Mouse (Mus musculus) liver, postnatal 0 days (tissue): Measurements from ENCODE around the gene Hibadh. TPM values are rescaled to one million over a fixed set of nuclear protein-coding genes. Genes with fewer than 3 reads are reported as not detected.

Experiments used
- ATAC-seq: fragments of 200-750 bp; cut with Nextera tagmentation; 2 replicates; pipeline ENCODE4 v1.8.0; 2017; ENCODE audit warnings: mild to moderate bottlenecking, moderate library complexity
- DNase-seq: peaks from one replicate; pipeline ENCODE4 v3.0.0-alpha.2; 2016
- H3K27ac ChIP-seq: fragments of 300-500 bp; sonication (generic); 2 replicates; pipeline ENCODE4 v1.5.1; 2014; ENCODE audit warnings: antibody characterized with exemption, moderate library complexity, mild to moderate bottlenecking, low read depth
- H3K27me3 ChIP-seq: fragments of 300-500 bp; sonication (generic); 2 replicates; pipeline ENCODE4 v1.6.1; 2014; ENCODE audit warnings: low read length, control low read depth, mixed read lengths; ENCODE audit not compliant: insufficient read depth
- H3K36me3 ChIP-seq: fragments of 300-500 bp; sonication (generic); replicated peaks from 2 replicates; pipeline ENCODE4 v1.6.1; 2014; ENCODE audit warnings: mild to moderate bottlenecking, control low read depth, low read length, moderate library complexity, mixed read lengths; ENCODE audit not compliant: insufficient read depth
- H3K4me1 ChIP-seq: fragments of 300-500 bp; sonication (generic); 2 replicates; pipeline ENCODE4 v1.6.1; 2014; ENCODE audit warnings: antibody characterized with exemption, mild to moderate bottlenecking, control low read depth; ENCODE audit not compliant: insufficient read depth
- H3K4me2 ChIP-seq: fragments of 300-500 bp; sonication (generic); 2 replicates; pipeline ENCODE4 v1.6.1; 2014; ENCODE audit warnings: low read depth, mild to moderate bottlenecking, low read length, moderate library complexity, mixed read lengths
- H3K4me3 ChIP-seq: fragments of 300-500 bp; sonication (generic); 2 replicates; pipeline ENCODE4 v1.5.1; 2014; ENCODE audit warnings: low read depth, low read length
- H3K9ac ChIP-seq: fragments of 300-500 bp; sonication (generic); replicated peaks from 2 replicates; pipeline ENCODE4 v1.6.1; 2014; ENCODE audit warnings: mild to moderate bottlenecking, moderate library complexity
- H3K9me3 ChIP-seq: fragments of 300-500 bp; sonication (generic); 2 replicates; pipeline ENCODE4 v1.6.1; 2016; ENCODE audit warnings: mild to moderate bottlenecking, control low read depth, low read length, mixed read lengths
- CTCF ChIP-seq: sonication (generic); IDR thresholded peaks from 2 replicates; pipeline ENCODE4 v1.5.1; 2016; ENCODE audit warnings: antibody characterized with exemption, low read depth
- EP300 ChIP-seq: IDR thresholded peaks from 2 replicates; pipeline ENCODE4 v1.6.1; 2016; ENCODE audit warnings: antibody characterized with exemption, low read depth, mild to moderate bottlenecking
- WGBS: fragments of 180-500 bp; shearing (Covaris S2); extraction: QIAGEN DNeasy Blood & Tissue Kit; methylation state at CpG from one replicate; pipeline ENCODE4 v1.1.7; 2014; ENCODE audit not compliant: insufficient replicate concordance; 5-methylcytosine and 5-hydroxymethylcytosine counted together
- polyA plus RNA-seq: library from polyadenylated mRNA; unstranded; fragments of >200 nt; fragmentation: Nextera tagmentation; extraction: Ambion mirVana; gene quantifications from 2 replicates; pipeline ENCODE4 v1.2.1, GENCODE M21; 2015

Gene Hibadh
- polyA plus RNA-seq, 1 experiment from 2014 or later = 110 TPM

- WGBS = 80% methylated on average over 4 of the region's 4 CpGs
- H3K27me3 ChIP-seq = no peaks in the 10 kb centered on the region
- ATAC-seq = no peak
Measured at GRCm38 (mm10) chr6:52562994-52563393, 77.2 kb downstream of the Hibadh start.

DNA sequence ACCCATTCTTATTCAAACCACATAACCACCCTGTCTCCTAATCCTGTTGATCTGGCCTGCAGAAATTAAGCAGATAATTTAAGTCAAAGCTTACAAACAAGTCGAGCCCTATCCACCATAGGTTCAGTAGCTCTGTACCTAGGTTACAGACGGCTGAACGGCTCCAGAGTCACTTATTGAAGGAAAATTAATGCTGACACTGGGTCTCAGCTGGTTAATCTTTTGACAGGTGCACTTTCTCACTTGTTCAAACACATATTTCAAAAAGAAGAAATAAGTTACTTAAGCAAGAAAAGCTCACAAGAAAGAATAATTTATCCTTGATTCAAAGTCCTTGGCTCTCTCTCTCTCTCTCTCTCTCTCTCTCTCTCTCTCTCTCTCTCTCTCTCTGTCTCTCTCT, 81.1 kb downstream of the Hibadh start:
- Histone ChIP-seq H3K4me1 (no peaks in the 10 kb centered on the region), H3K27ac (no peak overlapping the region), H3K4me3 (no peak overlapping the region), H3K36me3 (no peaks in the 10 kb centered on the region; the same call in none of the 2 replicates), H3K4me2 (no peak overlapping the region), H3K27me3 (no peaks in the 10 kb centered on the region), H3K9me3 (no peaks in the 10 kb centered on the region), H3K9ac (no peak overlapping the region)
- TF ChIP-seq CTCF (no peak), EP300 (no peak)
- DNase-seq = no peak
- ATAC-seq = no peak
- WGBS = 85% methylated on average over 3 of the region's 3 CpGs

More at GRCm38 (mm10) chr6:52562994-52563393, 77.2 kb downstream of the Hibadh start:
- DNase-seq = no peak
- Histone ChIP-seq H3K36me3 (no peaks in the 10 kb centered on the region), H3K9ac (no peak overlapping the region), H3K4me2 (no peak overlapping the region), H3K4me1 (no peaks in the 10 kb centered on the region), H3K27ac (no peak overlapping the region), H3K4me3 (no peak overlapping the region), H3K9me3 (no peaks in the 10 kb centered on the region)
- no peak for TF ChIP-seq EP300

DNA sequence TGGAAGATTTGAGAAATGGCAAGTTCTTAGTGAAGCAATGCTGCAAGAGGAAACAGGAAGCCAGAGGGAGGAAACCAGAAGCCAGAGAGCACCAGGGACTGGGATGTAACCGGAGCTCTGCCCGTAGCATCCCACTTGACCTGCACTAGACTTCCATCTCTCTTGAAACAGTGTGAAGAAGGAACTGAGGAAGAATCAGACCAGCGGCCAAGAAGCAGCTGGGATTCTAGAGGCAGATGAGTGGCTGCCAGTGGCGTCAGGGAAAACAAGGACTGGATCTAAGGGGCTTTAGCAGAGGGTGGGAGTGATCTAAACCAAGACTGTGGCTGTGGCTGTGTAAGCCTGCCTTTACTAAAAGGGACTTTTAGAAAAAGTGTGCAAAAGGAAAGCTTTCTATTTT, 95.8 kb downstream of the Hibadh start:
- Histone ChIP-seq H3K36me3 (peaks cover 24% of the 10 kb centered on the region), H3K27me3 (no peaks in the 10 kb centered on the region), H3K4me3 (no peak overlapping the region), H3K27ac (no peak overlapping the region), H3K9me3 (no peaks in the 10 kb centered on the region), H3K9ac (no peak overlapping the region), H3K4me1 (no peaks in the 10 kb centered on the region), H3K4me2 (no peak overlapping the region)
- 56% methylated on average over 4 of the region's 4 CpGs for WGBS
- ATAC-seq (no peak), DNase-seq (no peak)
- TF ChIP-seq CTCF (no peak), EP300 (no peak)

GRCm38 (mm10) chr6:52542464-52542863, 97.7 kb downstream of the Hibadh start:
- no peak for ATAC-seq
- H3K4me3 ChIP-seq = no peak overlapping the region
- no peaks in the 10 kb centered on the region for H3K9me3 ChIP-seq
- WGBS = 86% methylated on average over 5 of the region's 5 CpGs
- no peak overlapping the region for H3K9ac ChIP-seq
- no peak overlapping the region for H3K4me2 ChIP-seq
- no peaks in the 10 kb centered on the region for H3K27me3 ChIP-seq
- DNase-seq = no peak
- peaks cover 17% of the 10 kb centered on the region for H3K36me3 ChIP-seq
- no peak overlapping the region for H3K27ac ChIP-seq
- H3K4me1 ChIP-seq = no peaks in the 10 kb centered on the region
- TF ChIP-seq EP300 = no peak
- TF ChIP-seq CTCF = no peak

- Histone ChIP-seq H3K4me2 (no peak overlapping the region), H3K9ac (no peak overlapping the region), H3K36me3 (peaks cover 7% of the 10 kb centered on the region), H3K27me3 (no peaks in the 10 kb centered on the region), H3K27ac (no peak overlapping the region), H3K9me3 (no peaks in the 10 kb centered on the region), H3K4me3 (no peak overlapping the region), H3K4me1 (no peaks in the 10 kb centered on the region)
- 50% methylated on average over 2 of the region's 2 CpGs for WGBS
- DNase-seq (no peak), ATAC-seq (no peak)
- TF ChIP-seq EP300 = no peak
- TF ChIP-seq CTCF = no peak
Measured at GRCm38 (mm10) chr6:52539911-52540310, 100.3 kb downstream of the Hibadh start.

- ATAC-seq (no peak), DNase-seq (no peak)
- no peak overlapping the region for H3K4me3 ChIP-seq
- WGBS = 76% methylated on average over 11 of the region's 11 CpGs
- TF ChIP-seq CTCF = no peak
- TF ChIP-seq EP300 = no peak
- no peak overlapping the region for H3K4me2 ChIP-seq
- no peaks in the 10 kb centered on the region for H3K4me1 ChIP-seq
- peaks cover 4% of the 10 kb centered on the region; the same call in 1 of the 2 replicates for H3K36me3 ChIP-seq
- no peak overlapping the region for H3K9ac ChIP-seq
- no peak overlapping the region for H3K27ac ChIP-seq
- no peaks in the 10 kb centered on the region for H3K9me3 ChIP-seq
- no peaks in the 10 kb centered on the region for H3K27me3 ChIP-seq
Measured at GRCm38 (mm10) chr6:52535072-52535704, 105.0 kb downstream of the Hibadh start.

DNA sequence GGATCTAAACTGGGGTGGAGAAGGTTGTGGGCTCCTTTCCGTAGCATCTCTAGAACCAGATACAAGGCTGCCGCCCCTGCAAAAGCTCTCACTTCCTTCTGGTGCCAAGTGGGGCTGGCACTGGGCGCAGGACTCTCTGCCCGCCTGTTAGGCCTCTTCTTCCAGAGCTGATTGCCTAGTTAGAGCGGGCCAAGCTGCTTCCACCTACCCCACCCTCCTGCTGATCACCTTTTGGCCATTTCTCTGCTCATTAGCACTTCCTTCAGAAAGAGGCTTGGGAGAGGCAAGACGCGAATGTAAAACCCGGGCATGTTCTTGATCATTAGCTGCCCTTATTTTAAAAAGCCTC, 108.1 kb downstream of the Hibadh start:
- WGBS = 86% methylated on average over 8 of the region's 8 CpGs
- Histone ChIP-seq H3K9ac (no peak overlapping the region), H3K27ac (no peak overlapping the region), H3K36me3 (no peaks in the 10 kb centered on the region), H3K4me2 (no peak overlapping the region), H3K4me1 (no peaks in the 10 kb centered on the region), H3K27me3 (no peaks in the 10 kb centered on the region), H3K9me3 (no peaks in the 10 kb centered on the region), H3K4me3 (no peak overlapping the region)
- no peak for DNase-seq
- no peak for ATAC-seq
- TF ChIP-seq EP300 = no peak
- TF ChIP-seq CTCF = no peak
